Mouse (Mus musculus) liver, embryonic 14.5 days (tissue): Measurements from ENCODE around the gene C3. TPM values are rescaled to one million over a fixed set of nuclear protein-coding genes. Genes with fewer than 3 reads are reported as not detected.

Experiments used
- ATAC-seq: fragments of 200-750 bp; cut with Nextera tagmentation; 2 replicates; pipeline ENCODE4 v1.8.0; 2017; ENCODE audit warnings: moderate number of reproducible peaks, mild to moderate bottlenecking, moderate library complexity; ENCODE audit not compliant: insufficient read depth
- DNase-seq, 3 experiments: peaks; one replicate each; pipeline ENCODE4 v3.0.0-alpha.2; 2012 to 2013; ENCODE audit warnings: low read depth in 3 of 3, low spot score in 3 of 3
- H3K27ac ChIP-seq: fragments of 300-500 bp; sonication (generic); 2 replicates; pipeline ENCODE4 v1.5.1; 2014; ENCODE audit warnings: moderate library complexity, mild to moderate bottlenecking, control low read depth, inconsistent platforms
- H3K27me3 ChIP-seq: fragments of 300-500 bp; sonication (generic); 2 replicates; pipeline ENCODE4 v1.6.1; 2014; ENCODE audit warnings: mild to moderate bottlenecking, low read length, moderate library complexity; ENCODE audit not compliant: control insufficient read depth, insufficient read depth
- H3K36me3 ChIP-seq: fragments of 300-500 bp; sonication (generic); replicated peaks from 2 replicates; pipeline ENCODE4 v1.6.1; 2014; ENCODE audit warnings: low read depth; ENCODE audit not compliant: control insufficient read depth, insufficient read depth
- H3K4me1 ChIP-seq, 2 experiments: fragments of 200-500 bp in 1 of 2; fragments of 300-500 bp in 1 of 2; sonication (generic) in 1 of 2; replicated peaks; 2 replicates each; pipeline ENCODE4 v1.6.1; 2012 to 2014; ENCODE audit warnings: antibody characterized with exemption in 1 of 2, inconsistent platforms in 1 of 2, low read length in 1 of 2; ENCODE audit not compliant: control insufficient read depth in 2 of 2, insufficient read depth in 2 of 2
- H3K4me2 ChIP-seq: fragments of 300-500 bp; sonication (generic); 2 replicates; pipeline ENCODE4 v1.6.1; 2014; ENCODE audit warnings: low read depth, mild to moderate bottlenecking, control low read depth, moderate library complexity
- H3K4me3 ChIP-seq, 2 experiments: fragments of 200-500 bp in 1 of 2; fragments of 300-500 bp in 1 of 2; sonication (generic) in 1 of 2; 2 replicates each; pipeline ENCODE4 v1.5.1; 2012 to 2014; ENCODE audit warnings: low read depth in 2 of 2, low read length in 2 of 2, mild to moderate bottlenecking in 2 of 2, control low read depth in 1 of 2, inconsistent platforms in 1 of 2, moderate library complexity in 1 of 2; ENCODE audit not compliant: insufficient read depth in 1 of 2
- H3K9ac ChIP-seq: fragments of 300-500 bp; sonication (generic); replicated peaks from 2 replicates; pipeline ENCODE4 v1.6.1; 2014; ENCODE audit warnings: mild to moderate bottlenecking, control low read depth, moderate library complexity
- H3K9me3 ChIP-seq: fragments of 300-500 bp; sonication (generic); 2 replicates; pipeline ENCODE4 v1.6.1; 2016; ENCODE audit warnings: low read length, mixed read lengths; ENCODE audit not compliant: control insufficient read depth
- CTCF ChIP-seq: IDR thresholded peaks from 2 replicates; pipeline ENCODE4 v1.5.1; 2016; ENCODE audit warnings: antibody characterized with exemption, low read depth, control low read depth
- EP300 ChIP-seq: IDR thresholded peaks from 2 replicates; pipeline ENCODE4 v1.6.1; 2016; ENCODE audit warnings: antibody characterized with exemption, low read depth
- WGBS: fragments of 180-500 bp; shearing (Covaris S2); extraction: QIAGEN DNeasy Blood & Tissue Kit; methylation state at CpG from one replicate; pipeline ENCODE4 v1.1.7; 2014; ENCODE audit not compliant: insufficient replicate concordance; 5-methylcytosine and 5-hydroxymethylcytosine counted together
- polyA plus RNA-seq, 2 experiments: library from polyadenylated mRNA; depleted of rRNA in 1 of 2; stranded (reverse) in 1 of 2; unstranded in 1 of 2; fragments of >200 nt; fragmentation: Nextera tagmentation in 1 of 2; extraction: Ambion mirVana in 1 of 2; gene quantifications; 2 replicates each; pipeline versions ENCODE4 v1.2.1 to v1.2.3; 2012 to 2014

C3 gene
- polyA plus RNA-seq, 2 experiments, result 205 to 240 TPM

GRCm38 (mm10) chr17:57262901-57263550 is 35.1 kb upstream of the C3 start:
- Histone ChIP-seq H3K9ac (no peak overlapping the region), H3K27me3 (no peaks in the 10 kb centered on the region), H3K4me2 (no peak overlapping the region), H3K4me1 (peaks cover 3 to 12% of the 10 kb centered on the region in 2 experiments; a peak in 3 of 4 replicates), H3K9me3 (no peaks in the 10 kb centered on the region), H3K4me3 (no peak overlapping the region), H3K36me3 (no peaks in the 10 kb centered on the region), H3K27ac (no peak overlapping the region)
- DNase-seq (no peak), ATAC-seq (no peak)
- 69% methylated on average over 17 of the region's 17 CpGs for WGBS
- TF ChIP-seq EP300, result no peak
- TF ChIP-seq CTCF, result no peak

- DNase-seq, result no peak
Measured at GRCm38 (mm10) chr17:57261796-57262195, 33.9 kb upstream of the C3 start.

GRCm38 (mm10) chr17:57261286-57261685 is 33.4 kb upstream of the C3 start:
- no peak for TF ChIP-seq CTCF
- no peak for TF ChIP-seq EP300
- no peaks in the 10 kb centered on the region for H3K36me3 ChIP-seq
- no peak overlapping the region for H3K9ac ChIP-seq
- no peak overlapping the region for H3K4me3 ChIP-seq
- no peak overlapping the region for H3K4me2 ChIP-seq
- no peaks in the 10 kb centered on the region for H3K27me3 ChIP-seq
- no peak overlapping the region for H3K27ac ChIP-seq
- no peaks in the 10 kb centered on the region for H3K9me3 ChIP-seq
- no peak for ATAC-seq
- no peak for DNase-seq
- peaks cover 3 to 12% of the 10 kb centered on the region in 2 experiments; a peak in 3 of 4 replicates for H3K4me1 ChIP-seq
- 80% methylated on average over 4 of the region's 4 CpGs for WGBS

More at GRCm38 (mm10) chr17:57261796-57262195, 33.9 kb upstream of the C3 start:
- Histone ChIP-seq H3K36me3 (no peaks in the 10 kb centered on the region), H3K4me3 (no peak overlapping the region), H3K27me3 (no peaks in the 10 kb centered on the region), H3K9ac (no peak overlapping the region), H3K27ac (no peak overlapping the region), H3K4me2 (no peak overlapping the region), H3K9me3 (no peaks in the 10 kb centered on the region), H3K4me1 (peaks cover 3 to 12% of the 10 kb centered on the region in 2 experiments; a peak in 3 of 4 replicates)
- no peak for ATAC-seq
- TF ChIP-seq CTCF (no peak), EP300 (no peak)
- WGBS, result 8% methylated on average over 1 of the region's 1 CpGs

- 70% methylated on average over 9 of the region's 9 CpGs for WGBS
Measured at GRCm38 (mm10) chr17:57260351-57260750, 32.4 kb upstream of the C3 start.

GRCm38 (mm10) chr17:57259742-57260141 is 31.8 kb upstream of the C3 start:
- Histone ChIP-seq H3K36me3 (no peaks in the 10 kb centered on the region), H3K9me3 (no peaks in the 10 kb centered on the region), H3K4me2 (no peak overlapping the region), H3K4me1 (peaks cover 1 to 7% of the 10 kb centered on the region in 2 experiments; a peak in 3 of 4 replicates), H3K9ac (no peak overlapping the region), H3K4me3 (no peak overlapping the region), H3K27me3 (no peaks in the 10 kb centered on the region), H3K27ac (no peak overlapping the region)
- 76% methylated on average over 8 of the region's 8 CpGs for WGBS
- TF ChIP-seq CTCF (no peak), EP300 (no peak)
- ATAC-seq (no peak), DNase-seq (no peak)

More at GRCm38 (mm10) chr17:57260351-57260750, 32.4 kb upstream of the C3 start:
- no peak for TF ChIP-seq EP300
- TF ChIP-seq CTCF, result no peak
- no peaks in the 10 kb centered on the region for H3K9me3 ChIP-seq
- no peak overlapping the region for H3K9ac ChIP-seq
- ATAC-seq, result no peak
- H3K4me2 ChIP-seq, result no peak overlapping the region
- no peaks in the 10 kb centered on the region for H3K27me3 ChIP-seq
- H3K4me3 ChIP-seq, result no peak overlapping the region
- DNase-seq, result no peak
- H3K27ac ChIP-seq, result no peak overlapping the region
- H3K36me3 ChIP-seq, result no peaks in the 10 kb centered on the region
- peaks cover 3 to 12% of the 10 kb centered on the region in 2 experiments; a peak in 3 of 4 replicates for H3K4me1 ChIP-seq
